Mouse (Mus musculus) small intestine, adult 2 months (tissue): ENCODE measurements around the gene Lyve1. TPM values are rescaled to one million over a fixed set of nuclear protein-coding genes. Genes with fewer than 3 reads are reported as not detected.
A peak's percentile ranks its signal among the peaks of the same experiment; 100 is the strongest.

ENCODE experiments used
- H3K27ac ChIP-seq: fragments of 200-500 bp; 2 replicates; pipeline ENCODE4 v1.5.1; 2012; ENCODE audit warnings: low read depth, low read length, control low read depth, inconsistent platforms; ENCODE audit not compliant: insufficient read depth
- H3K27me3 ChIP-seq: fragments of 200-500 bp; 2 replicates; pipeline ENCODE4 v1.6.1; 2012; ENCODE audit warnings: mild to moderate bottlenecking, moderate library complexity, low read length, inconsistent platforms; ENCODE audit not compliant: control insufficient read depth, insufficient read depth
- H3K36me3 ChIP-seq: fragments of 200-500 bp; 2 replicates; pipeline ENCODE4 v1.6.1; 2012; ENCODE audit warnings: mild to moderate bottlenecking, low read length, control low read depth, inconsistent platforms; ENCODE audit not compliant: control insufficient read depth, insufficient read depth
- H3K4me1 ChIP-seq: fragments of 200-500 bp; 2 replicates; pipeline ENCODE4 v1.6.1; 2012; ENCODE audit warnings: low read length, inconsistent platforms, mixed read lengths; ENCODE audit not compliant: control insufficient read depth, insufficient read depth, insufficient read length
- H3K4me3 ChIP-seq: fragments of 200-500 bp; 2 replicates; pipeline ENCODE4 v1.5.1; 2012; ENCODE audit warnings: low read depth, mild to moderate bottlenecking, control low read depth, inconsistent platforms, low read length, moderate library complexity
- CTCF ChIP-seq: fragments of 200-500 bp; IDR thresholded peaks from 2 replicates; pipeline ENCODE4 v1.5.1; 2012; ENCODE audit warnings: low read depth, mild to moderate bottlenecking, control low read depth, inconsistent platforms, low read length, moderate library complexity, mixed read lengths; ENCODE audit not compliant: insufficient replicate concordance, insufficient read length; ENCODE audit errors: extremely low read depth
- POLR2A ChIP-seq: fragments of 200-500 bp; IDR thresholded peaks from 2 replicates; pipeline ENCODE4 v1.6.1; 2012; ENCODE audit warnings: low read depth, mild to moderate bottlenecking, control low read depth, inconsistent platforms, low read length, moderate library complexity
- WGBS: fragments of 180-500 bp; shearing (Covaris S2); methylation state at CpG from one replicate; pipeline ENCODE4 v1.1.7; 2018; 5-methylcytosine and 5-hydroxymethylcytosine counted together
- polyA plus RNA-seq: library from polyadenylated mRNA; depleted of rRNA; stranded (reverse); fragments of >200 nt; gene quantifications from 2 replicates; pipeline ENCODE4 v1.2.3, GENCODE M21; 2012; rRNA removed

The Lyve1 gene
- polyA plus RNA-seq, 1 experiment: 8.9 TPM

- H3K27ac ChIP-seq: no peak overlapping the region
- no peaks in the 10 kb centered on the region for H3K4me1 ChIP-seq
- no peaks in the 10 kb centered on the region for H3K27me3 ChIP-seq
- no peak overlapping the region for H3K4me3 ChIP-seq
- WGBS: 88% methylated on average over 18 of the region's 18 CpGs
- TF ChIP-seq CTCF: no peak
- no peak for TF ChIP-seq POLR2A
- H3K36me3 ChIP-seq: peaks cover 30% of the 10 kb centered on the region
These were observed 53.2 kb downstream of the Lyve1 start for GRCm38 (mm10) chr7:110809585-110810557.

- H3K27ac ChIP-seq: no peak overlapping the region
- no peak overlapping the region for H3K4me3 ChIP-seq
- H3K36me3 ChIP-seq: peaks cover 36% of the 10 kb centered on the region
- 82% methylated on average over 3 of the region's 3 CpGs for WGBS
- H3K4me1 ChIP-seq: no peaks in the 10 kb centered on the region
- TF ChIP-seq CTCF (no peak), POLR2A (no peak)
- no peaks in the 10 kb centered on the region for H3K27me3 ChIP-seq
These were observed 54.1 kb downstream of the Lyve1 start for GRCm38 (mm10) chr7:110808962-110809361.

GRCm38 (mm10) chr7:110807460-110808030 lies 55.5 kb downstream of the Lyve1 start:
- TF ChIP-seq POLR2A (no peak), CTCF (no peak)

GRCm38 (mm10) chr7:110804266-110804665 lies 58.8 kb downstream of the Lyve1 start:
- no peak overlapping the region for H3K27ac ChIP-seq
- no peaks in the 10 kb centered on the region for H3K27me3 ChIP-seq
- no peak for TF ChIP-seq CTCF
- TF ChIP-seq POLR2A: no peak
- H3K4me3 ChIP-seq: no peak overlapping the region
- H3K36me3 ChIP-seq: peaks cover 29% of the 10 kb centered on the region
- no peaks in the 10 kb centered on the region for H3K4me1 ChIP-seq
- 42% methylated on average over 3 of the region's 3 CpGs for WGBS

More at GRCm38 (mm10) chr7:110807460-110808030, 55.5 kb downstream of the Lyve1 start:
- 87% methylated on average over 13 of the region's 13 CpGs for WGBS
- Histone ChIP-seq H3K4me3 (no peak overlapping the region), H3K4me1 (no peaks in the 10 kb centered on the region), H3K27ac (no peak overlapping the region), H3K36me3 (peaks cover 38% of the 10 kb centered on the region), H3K27me3 (no peaks in the 10 kb centered on the region)

- peaks cover 29% of the 10 kb centered on the region for H3K36me3 ChIP-seq
- WGBS: 97% methylated on average over 10 of the region's 10 CpGs
- no peak for TF ChIP-seq POLR2A
- no peak for TF ChIP-seq CTCF
- no peaks in the 10 kb centered on the region for H3K27me3 ChIP-seq
- no peak overlapping the region for H3K27ac ChIP-seq
- no peaks in the 10 kb centered on the region for H3K4me1 ChIP-seq
- no peak overlapping the region for H3K4me3 ChIP-seq
These were observed 59.9 kb downstream of the Lyve1 start for GRCm38 (mm10) chr7:110803131-110803530.

- H3K36me3 ChIP-seq: peaks cover 28% of the 10 kb centered on the region
- WGBS: 1% methylated on average over 4 of the region's 4 CpGs
- H3K27ac ChIP-seq: no peak overlapping the region
- TF ChIP-seq POLR2A (no peak), CTCF (peak; percentile 94; the same call in 1 of the 2 replicates)
- no peaks in the 10 kb centered on the region; the same call in 1 of the 2 replicates for H3K4me1 ChIP-seq
- H3K4me3 ChIP-seq: no peak overlapping the region
- no peaks in the 10 kb centered on the region for H3K27me3 ChIP-seq
These were observed 62.0 kb downstream of the Lyve1 start for GRCm38 (mm10) chr7:110801028-110801427.

Other genes with a start within 250 kb of the Lyve1 start
- gene Sbf2, start 248.3 kb downstream of the Lyve1 start, polyA plus RNA-seq: 5.4 and 13.7 TPM in 2 replicates
- 2.8 and 3.4 TPM in 2 replicates for gene Adm, start 235.6 kb downstream of the Lyve1 start, polyA plus RNA-seq
- gene Ampd3, start 95.0 kb downstream of the Lyve1 start, polyA plus RNA-seq: 5.2 and 6.9 TPM in 2 replicates
- 7.6 and 21.2 TPM in 2 replicates for gene Rnf141, start 18.8 kb downstream of the Lyve1 start, polyA plus RNA-seq
- gene Mrvi1, start 119.2 kb upstream of the Lyve1 start, polyA plus RNA-seq: 11.7 and 14.8 TPM in 2 replicates
- gene Ctr9, start 165.7 kb upstream of the Lyve1 start, polyA plus RNA-seq: 2.3 and 3.9 TPM in 2 replicates
- gene Eif4g2, start 219.8 kb upstream of the Lyve1 start, polyA plus RNA-seq: 17.3 and 28.7 TPM in 2 replicates